In genomic region chr17:72895506-72895905, GRCm38 (mm10) we compare ENCODE assay signal across 11 mouse cellular contexts.
"Had no signal": no experiment of that assay in that cellular context is flagged by ENCODE, and none has a peak within 500 bp of the region (broad histone marks: within the 10 kb centered on the region; RNA-seq: fewer than 3 reads in every experiment).

No protein-coding gene starts in this region.

- H3K9ac ChIP-seq: liver, embryonic 13.5 days; lung, embryonic 14.5 days; midbrain, embryonic 13.5 days had no signal

- H3K27ac ChIP-seq: liver, embryonic 13.5 days; macrophage; midbrain, embryonic 13.5 days had no signal

- DNase-seq: kidney, adult 9 months; kidney, postnatal 14 days; kidney, postnatal 4 days; left cerebral cortex, postnatal 4 days; liver, embryonic 13.5 days; lung, embryonic 14.5 days; thymus, adult 18-20 months; thymus, postnatal 36 days had no signal

- H3K9me3 ChIP-seq: liver, embryonic 13.5 days; midbrain, embryonic 13.5 days had no signal

- H3K4me2 ChIP-seq: liver, embryonic 13.5 days; lung, embryonic 14.5 days; midbrain, embryonic 13.5 days had no signal

- H3K36me3 ChIP-seq: liver, embryonic 13.5 days; midbrain, embryonic 13.5 days had no signal

- ATAC-seq: lung, postnatal 0 days; midbrain, embryonic 13.5 days had no signal

- H3K4me3 ChIP-seq: liver, embryonic 13.5 days; midbrain, embryonic 13.5 days had no signal

- H3K27me3 ChIP-seq: liver, embryonic 13.5 days; midbrain, embryonic 13.5 days had no signal

- H3K4me1 ChIP-seq: liver, embryonic 13.5 days had no signal
